Mouse (Mus musculus): ENCODE data around the gene Sirt1.

DNA sequence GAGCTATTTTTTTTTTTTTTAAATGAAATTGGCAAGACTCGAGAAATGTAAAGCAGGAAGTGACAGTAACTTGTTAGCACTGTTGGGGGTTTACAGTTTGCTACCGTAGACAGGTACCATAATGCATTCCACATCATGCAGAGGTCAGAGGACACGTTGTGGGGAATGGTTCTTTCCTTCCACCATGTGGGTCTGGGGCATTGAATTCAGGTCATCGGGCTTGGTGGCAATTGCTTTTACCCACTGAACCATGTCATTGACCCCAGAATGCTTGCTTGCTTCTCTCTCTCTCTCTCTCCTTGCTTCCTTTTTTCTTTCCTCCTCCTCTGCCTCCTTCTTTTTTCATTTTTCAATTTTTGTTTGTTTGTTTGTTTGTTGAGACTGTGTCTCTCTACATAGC, 7.4 kb upstream of the Sirt1 start:
- TF ChIP-seq CTCF (IDR thresholded peaks at IDR 0.05; ENCODE audit: low read depth) (no peak), EP300 (IDR thresholded peaks at IDR 0.05; ENCODE audit: low read depth) (no peak)
